Mouse (Mus musculus) neural tube, embryonic 10.5 days (tissue): ENCODE measurements around the gene Pank3.
A peak's percentile ranks its signal among the peaks of the same experiment; 100 is the strongest.

Experiments used
- DNase-seq: peaks from one replicate; pipeline ENCODE4 v3.0.0-alpha.2; 2017; ENCODE audit warnings: low spot score; ENCODE audit errors: extremely low spot score

Gene Pank3

GRCm38 (mm10) chr11:35769188-35769745 is at the start of gene Pank3:
Gene Pank3, plus strand, starts transcription at chr11:35769484.
- peak; percentile 96 for DNase-seq

- DNase-seq, result no peak
Observed at GRCm38 (mm10) chr11:35723876-35724275, 45.4 kb upstream of the Pank3 start.

- no peak for DNase-seq
Observed at GRCm38 (mm10) chr11:35726341-35726846, 42.9 kb upstream of the Pank3 start.

- no peak for DNase-seq
Observed at GRCm38 (mm10) chr11:35728200-35728599, 41.1 kb upstream of the Pank3 start.

GRCm38 (mm10) chr11:35729186-35729585 is 40.1 kb upstream of the Pank3 start:
- no peak for DNase-seq

- no peak for DNase-seq
Observed at GRCm38 (mm10) chr11:35732366-35732765, 36.9 kb upstream of the Pank3 start.

- no peak for DNase-seq
Observed at GRCm38 (mm10) chr11:35736817-35737216, 32.5 kb upstream of the Pank3 start.

- no peak for DNase-seq
Observed at GRCm38 (mm10) chr11:35737262-35737661, 32.0 kb upstream of the Pank3 start.

GRCm38 (mm10) chr11:35738102-35738501 is 31.2 kb upstream of the Pank3 start:
- no peak for DNase-seq

GRCm38 (mm10) chr11:35743586-35743985 is 25.7 kb upstream of the Pank3 start:
- DNase-seq, result no peak

GRCm38 (mm10) chr11:35744571-35744970 is 24.7 kb upstream of the Pank3 start:
- DNase-seq, result no peak

- DNase-seq, result no peak
Observed at GRCm38 (mm10) chr11:35750578-35750977, 18.7 kb upstream of the Pank3 start.

GRCm38 (mm10) chr11:35754906-35755418 is 14.3 kb upstream of the Pank3 start:
- no peak for DNase-seq

- no peak for DNase-seq
Observed at GRCm38 (mm10) chr11:35755546-35755945, 13.7 kb upstream of the Pank3 start.

- no peak for DNase-seq
Observed at GRCm38 (mm10) chr11:35756411-35757303, 12.6 kb upstream of the Pank3 start.

GRCm38 (mm10) chr11:35760001-35760626 is 9.2 kb upstream of the Pank3 start:
- DNase-seq, result no peak

GRCm38 (mm10) chr11:35760627-35761003 is 8.7 kb upstream of the Pank3 start:
- DNase-seq, result no peak

GRCm38 (mm10) chr11:35766845-35767244 is 2.4 kb upstream of the Pank3 start:
- no peak for DNase-seq

- DNase-seq, result peak; percentile 77
Observed at GRCm38 (mm10) chr11:35769746-35770437, 608 bp downstream of the Pank3 start.

GRCm38 (mm10) chr11:35770741-35771504 is 1.6 kb downstream of the Pank3 start:
- DNase-seq, result no peak

GRCm38 (mm10) chr11:35775606-35776005 is 6.3 kb downstream of the Pank3 start:
- no peak for DNase-seq
